Mouse (Mus musculus): ENCODE data around the gene Psma6. TPM values are rescaled to one million over a fixed set of nuclear protein-coding genes. Genes with fewer than 3 reads are reported as not detected.

The Psma6 gene
- polyA plus RNA-seq, 1 experiment from 2014 or later: 417 TPM

DNA sequence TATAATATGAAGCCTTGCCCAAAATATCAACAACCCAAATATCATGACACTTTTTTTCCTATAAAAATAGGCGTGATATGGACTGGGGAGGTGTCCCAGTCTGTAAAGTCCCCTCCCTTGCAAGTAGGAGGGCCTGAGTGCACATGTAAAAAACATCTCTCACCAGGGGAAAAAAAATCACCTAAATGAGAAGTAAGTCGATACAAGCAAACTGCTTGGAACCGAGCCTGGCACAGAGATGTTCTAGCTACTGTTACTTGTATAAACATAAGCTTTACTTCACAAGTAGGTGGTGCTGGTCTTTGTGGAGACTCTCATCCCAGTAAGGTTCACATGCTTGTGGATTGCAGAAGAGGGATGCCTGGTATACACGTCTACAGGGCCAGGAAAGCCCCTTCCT, 76.9 kb downstream of the Psma6 start:
- H3K9me3 ChIP-seq: no peaks in the 10 kb centered on the region
- H3K9ac ChIP-seq: no peak overlapping the region
- H3K27me3 ChIP-seq (replicated peaks): no peaks in the 10 kb centered on the region
- no peaks in the 10 kb centered on the region for H3K36me3 ChIP-seq
- no peak for ATAC-seq (ENCODE audit: low FRiP score, low read depth)
- peaks cover 19% of the 10 kb centered on the region for H3K4me1 ChIP-seq
- 73% methylated on average over 4 of the region's 4 CpGs for WGBS
- no peak overlapping the region for H3K4me2 ChIP-seq (replicated peaks)
- H3K27ac ChIP-seq: no peak overlapping the region
- no peak overlapping the region for H3K4me3 ChIP-seq

DNA sequence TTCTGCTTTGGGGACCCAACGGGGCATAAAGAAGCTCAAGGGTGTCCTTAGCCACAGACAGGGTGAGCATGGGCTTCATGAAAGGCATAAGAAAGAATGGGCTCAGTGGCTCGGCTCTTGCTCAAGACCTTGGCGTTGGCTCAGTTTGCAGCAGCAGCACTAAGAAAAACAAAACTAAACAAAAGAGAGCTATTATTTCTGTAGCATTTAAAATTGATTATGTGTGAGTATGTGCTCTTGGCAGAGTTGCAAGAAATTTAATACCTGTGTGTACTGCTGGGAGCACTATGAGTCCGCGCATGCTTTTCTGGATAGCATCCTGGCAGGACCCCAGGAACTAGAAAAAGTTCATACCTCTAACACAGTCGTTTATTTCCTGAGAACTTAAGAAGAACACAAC, 77.7 kb downstream of the Psma6 start:
- H3K4me2 ChIP-seq (replicated peaks): no peak overlapping the region
- no peak overlapping the region for H3K4me3 ChIP-seq
- 86% methylated on average over 6 of the region's 6 CpGs for WGBS
- no peak overlapping the region for H3K9ac ChIP-seq
- ATAC-seq (ENCODE audit: low FRiP score, low read depth): no peak
- H3K4me1 ChIP-seq: peaks cover 19% of the 10 kb centered on the region
- no peaks in the 10 kb centered on the region for H3K27me3 ChIP-seq (replicated peaks)
- H3K9me3 ChIP-seq: no peaks in the 10 kb centered on the region
- H3K36me3 ChIP-seq: no peaks in the 10 kb centered on the region
- H3K27ac ChIP-seq: no peak overlapping the region

DNA sequence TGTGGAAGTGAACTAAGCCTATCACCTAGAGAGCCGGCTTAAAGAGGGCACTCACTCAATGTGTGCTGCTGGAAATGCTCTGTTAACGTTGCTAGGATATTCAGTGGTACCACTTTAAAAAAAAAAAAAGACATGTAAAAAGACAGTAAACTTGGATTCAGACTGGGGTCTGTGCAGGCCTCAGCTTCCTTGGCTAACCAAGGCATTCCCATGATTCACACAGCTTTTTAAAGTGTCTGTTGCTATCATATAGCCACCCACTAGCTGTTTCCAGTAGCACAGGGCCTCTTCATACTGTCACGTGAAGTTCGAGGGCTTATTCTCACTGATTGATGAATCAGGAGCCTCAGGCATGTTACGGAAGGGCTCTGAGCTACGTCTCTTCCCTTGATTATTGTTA, 78.4 kb downstream of the Psma6 start:
- H3K4me2 ChIP-seq (replicated peaks): no peak overlapping the region
- no peaks in the 10 kb centered on the region for H3K36me3 ChIP-seq
- H3K9ac ChIP-seq: no peak overlapping the region
- no peak overlapping the region for H3K4me3 ChIP-seq
- no peaks in the 10 kb centered on the region for H3K9me3 ChIP-seq
- peaks cover 19% of the 10 kb centered on the region for H3K4me1 ChIP-seq
- WGBS: 79% methylated on average over 6 of the region's 6 CpGs
- no peak for ATAC-seq (ENCODE audit: low FRiP score, low read depth)
- H3K27ac ChIP-seq: no peak overlapping the region
- H3K27me3 ChIP-seq (replicated peaks): no peaks in the 10 kb centered on the region

DNA sequence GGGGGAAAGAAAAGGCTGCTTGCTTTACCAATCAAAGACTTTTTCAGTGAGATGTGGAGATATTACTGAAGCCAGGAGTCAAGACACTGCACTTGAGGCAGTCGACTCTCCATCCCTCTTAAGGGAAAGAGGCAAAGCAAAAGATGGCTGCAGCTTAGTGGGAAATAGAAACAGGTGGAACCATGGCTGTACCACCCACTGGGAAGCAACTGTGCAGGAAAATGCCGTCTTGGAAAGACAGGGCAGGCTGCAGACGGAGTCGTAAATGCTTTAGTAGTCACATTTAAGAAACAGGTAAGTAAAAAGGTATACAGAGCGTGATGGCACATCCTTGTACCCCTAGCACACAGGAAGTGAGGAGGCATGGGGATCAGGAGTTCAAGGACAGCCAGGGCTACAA, 79.1 kb downstream of the Psma6 start:
- 72% methylated on average over 5 of the region's 5 CpGs for WGBS
- no peaks in the 10 kb centered on the region for H3K27me3 ChIP-seq (replicated peaks)
- no peaks in the 10 kb centered on the region for H3K36me3 ChIP-seq
- no peaks in the 10 kb centered on the region for H3K9me3 ChIP-seq
- H3K4me3 ChIP-seq: no peak overlapping the region
- H3K4me2 ChIP-seq (replicated peaks): no peak overlapping the region
- peaks cover 19% of the 10 kb centered on the region for H3K4me1 ChIP-seq
- ATAC-seq (ENCODE audit: low FRiP score, low read depth): no peak
- no peak overlapping the region for H3K9ac ChIP-seq
- no peak overlapping the region for H3K27ac ChIP-seq

DNA sequence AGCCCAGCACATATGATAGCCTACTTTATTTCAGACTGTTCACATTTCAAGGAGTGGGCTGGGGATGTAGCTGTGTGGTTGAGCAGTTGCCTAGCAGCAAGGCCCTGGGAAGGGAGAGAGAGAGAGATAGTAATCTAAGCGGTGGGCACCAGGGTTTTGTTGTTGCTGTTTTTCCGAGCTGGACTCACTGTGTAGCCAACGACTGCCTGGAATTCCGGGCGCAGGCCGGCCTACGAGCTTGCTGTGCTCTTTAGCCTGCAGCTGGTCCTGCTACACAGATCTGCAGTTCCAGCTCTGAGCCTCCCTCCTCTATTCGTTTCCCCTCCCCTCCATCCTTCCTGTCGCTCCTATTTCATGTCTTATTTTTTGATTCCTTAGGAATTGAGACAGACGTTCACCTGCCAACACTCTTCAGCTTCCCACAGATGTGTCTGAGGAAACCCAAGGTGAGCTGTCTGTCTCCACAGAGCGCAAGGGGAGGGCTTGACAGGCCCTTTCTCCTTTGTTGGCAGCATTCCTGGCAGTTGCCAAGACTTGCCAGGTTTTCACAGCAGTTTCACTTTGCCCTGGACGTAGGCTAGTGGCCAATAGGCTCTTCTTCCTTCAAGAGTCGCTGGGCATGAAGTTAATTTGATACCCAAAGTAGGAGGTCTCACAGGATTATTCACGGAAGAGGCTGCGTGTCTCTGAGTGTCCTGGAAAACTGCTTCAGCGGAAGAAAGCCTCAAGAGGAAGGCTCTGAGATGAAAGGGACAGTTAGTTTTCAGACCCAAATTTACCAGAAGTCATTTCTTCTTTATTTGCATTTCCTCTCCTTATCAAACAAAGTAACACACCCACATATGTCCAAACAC, 80.2 kb downstream of the Psma6 start:
- peak; percentile 57 for ATAC-seq (ENCODE audit: low FRiP score, low read depth)
- peak overlapping the region; percentile 3; the same call in 1 of the 2 replicates for H3K4me2 ChIP-seq (replicated peaks)
- no peak overlapping the region for H3K27ac ChIP-seq
- no peaks in the 10 kb centered on the region for H3K9me3 ChIP-seq
- H3K36me3 ChIP-seq: no peaks in the 10 kb centered on the region
- WGBS: 35% methylated on average over 16 of the region's 16 CpGs
- no peak overlapping the region for H3K4me3 ChIP-seq
- 0 out of 2 replicates have a peak overlapping the region, but pooled peaks have one; percentile 4 for H3K9ac ChIP-seq
- H3K27me3 ChIP-seq (replicated peaks): no peaks in the 10 kb centered on the region
- H3K4me1 ChIP-seq: peaks cover 19% of the 10 kb centered on the region

DNA sequence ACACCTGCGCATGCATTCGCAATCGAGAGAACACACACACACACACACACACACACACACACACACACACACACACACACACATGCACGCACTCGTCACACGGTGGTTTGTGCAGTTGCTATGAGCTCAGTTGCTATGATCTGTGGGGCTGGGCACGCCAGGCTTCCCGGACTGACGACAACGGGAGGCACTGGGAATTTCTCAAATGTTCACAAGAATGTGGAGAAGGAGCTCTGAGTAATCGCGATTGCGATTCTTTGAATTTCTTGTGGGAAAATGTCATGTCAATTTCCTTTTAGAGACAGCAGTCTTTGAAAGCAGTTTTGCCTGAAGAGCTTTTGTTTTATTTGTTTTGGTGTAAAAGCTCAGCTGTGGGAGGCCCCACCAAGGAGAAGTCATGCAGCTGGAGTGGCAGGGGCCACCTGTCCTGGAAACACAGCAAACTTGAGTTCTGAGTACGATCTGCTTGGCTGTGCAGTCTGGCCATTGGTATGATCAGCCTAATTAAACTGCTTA, 80.9 kb downstream of the Psma6 start:
- no peaks in the 10 kb centered on the region for H3K36me3 ChIP-seq
- 75% methylated on average over 14 of the region's 14 CpGs for WGBS
- no peaks in the 10 kb centered on the region for H3K9me3 ChIP-seq
- no peak overlapping the region for H3K4me2 ChIP-seq (replicated peaks)
- no peak overlapping the region for H3K4me3 ChIP-seq
- no peaks in the 10 kb centered on the region for H3K27me3 ChIP-seq (replicated peaks)
- no peak overlapping the region for H3K27ac ChIP-seq
- H3K9ac ChIP-seq: no peak overlapping the region
- no peak for ATAC-seq (ENCODE audit: low FRiP score, low read depth)
- peaks cover 19% of the 10 kb centered on the region for H3K4me1 ChIP-seq

DNA sequence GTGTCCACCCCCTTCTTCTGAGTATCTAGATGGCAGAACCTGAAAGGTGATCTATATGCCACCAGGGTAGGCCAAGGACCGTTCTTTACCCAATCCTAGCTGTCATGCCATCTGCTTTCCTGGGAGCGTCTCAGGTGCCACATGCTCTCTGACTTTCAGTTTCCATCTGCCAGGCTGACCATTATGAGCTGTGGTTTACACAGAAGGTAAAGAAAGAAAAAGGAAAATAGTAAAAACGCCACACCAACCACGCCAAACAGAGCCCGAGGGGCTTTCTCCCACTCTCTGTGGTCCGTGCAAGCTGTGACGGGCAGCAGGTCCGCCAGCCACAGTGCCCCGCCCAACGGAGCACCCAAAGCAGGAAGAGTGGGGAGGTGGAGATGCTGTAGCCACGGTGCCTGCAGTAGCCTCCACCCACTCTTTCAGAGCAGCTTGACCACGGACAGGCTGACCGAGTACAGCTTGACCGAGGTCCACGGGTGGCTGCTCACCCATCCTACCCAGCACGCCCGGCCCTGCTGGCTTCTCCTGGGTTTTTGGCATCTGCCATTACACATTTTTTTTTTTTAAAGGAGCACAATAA, 81.5 kb downstream of the Psma6 start:
- no peaks in the 10 kb centered on the region for H3K36me3 ChIP-seq
- no peaks in the 10 kb centered on the region for H3K9me3 ChIP-seq
- no peak overlapping the region for H3K27ac ChIP-seq
- no peak overlapping the region for H3K4me3 ChIP-seq
- peaks cover 19% of the 10 kb centered on the region for H3K4me1 ChIP-seq
- no peaks in the 10 kb centered on the region for H3K27me3 ChIP-seq (replicated peaks)
- no peak overlapping the region for H3K4me2 ChIP-seq (replicated peaks)
- ATAC-seq (ENCODE audit: low FRiP score, low read depth): no peak
- WGBS: 86% methylated on average over 17 of the region's 17 CpGs
- no peak overlapping the region for H3K9ac ChIP-seq

DNA sequence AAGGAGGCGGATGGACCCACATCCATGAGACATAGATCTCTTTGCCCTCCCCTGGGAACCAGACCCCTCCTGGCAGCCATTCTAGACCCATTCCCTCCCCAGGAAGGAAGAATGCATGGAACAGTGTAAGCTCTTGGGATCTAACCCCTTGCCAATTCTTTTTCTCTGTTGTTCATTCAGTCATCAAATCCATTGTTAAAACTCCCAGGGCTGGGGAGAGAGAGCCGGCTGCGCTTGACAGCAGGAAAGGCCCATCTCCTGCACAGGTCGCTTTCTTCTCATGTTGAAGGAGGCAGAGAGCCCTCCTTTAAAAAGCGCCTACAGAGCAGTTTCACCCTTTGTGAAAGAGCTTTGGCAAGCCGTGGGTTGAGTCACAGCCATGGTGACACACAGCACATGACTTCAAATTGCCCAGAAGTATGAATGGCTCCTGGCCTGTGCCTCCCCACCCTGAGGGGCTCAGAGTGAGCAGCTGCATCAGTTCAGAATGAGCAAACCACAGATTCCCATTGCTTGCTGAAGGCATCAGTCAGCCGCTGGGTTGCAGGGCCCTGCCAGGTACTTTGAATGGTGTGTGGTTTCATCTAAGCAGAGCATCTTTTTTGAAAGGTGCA, 82.2 kb downstream of the Psma6 start:
- 62% methylated on average over 7 of the region's 7 CpGs for WGBS
- no peak overlapping the region for H3K9ac ChIP-seq
- no peak for ATAC-seq (ENCODE audit: low FRiP score, low read depth)
- H3K4me1 ChIP-seq: peaks cover 19% of the 10 kb centered on the region
- no peak overlapping the region for H3K27ac ChIP-seq
- H3K27me3 ChIP-seq (replicated peaks): no peaks in the 10 kb centered on the region
- H3K4me2 ChIP-seq (replicated peaks): no peak overlapping the region
- H3K4me3 ChIP-seq: no peak overlapping the region
- H3K36me3 ChIP-seq: no peaks in the 10 kb centered on the region
- H3K9me3 ChIP-seq: no peaks in the 10 kb centered on the region

DNA sequence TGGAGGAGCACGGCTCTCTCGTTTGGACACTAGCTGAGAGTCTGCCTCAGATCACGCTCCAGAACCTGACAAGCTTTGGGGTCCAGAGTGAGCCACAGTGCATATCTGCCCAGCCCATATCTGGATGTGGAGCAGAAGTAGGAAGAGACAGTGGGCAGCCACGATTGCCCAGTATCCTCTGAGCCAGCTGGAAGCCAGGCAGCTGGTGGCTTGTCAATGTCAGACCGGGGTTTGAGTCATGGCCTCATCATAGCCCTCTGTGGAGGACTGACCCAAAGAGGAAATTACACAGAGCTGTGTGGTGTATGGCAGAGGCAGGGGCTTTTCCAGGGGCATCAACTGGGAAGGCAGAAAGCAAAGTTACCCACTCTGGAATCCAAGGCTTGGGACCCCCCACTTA, 82.8 kb downstream of the Psma6 start:
- H3K27ac ChIP-seq: no peak overlapping the region
- H3K4me3 ChIP-seq: no peak overlapping the region
- H3K27me3 ChIP-seq (replicated peaks): no peaks in the 10 kb centered on the region
- no peaks in the 10 kb centered on the region for H3K9me3 ChIP-seq
- peaks cover 19% of the 10 kb centered on the region for H3K4me1 ChIP-seq
- WGBS: 77% methylated on average over 5 of the region's 5 CpGs
- no peak for ATAC-seq (ENCODE audit: low FRiP score, low read depth)
- H3K9ac ChIP-seq: no peak overlapping the region
- H3K36me3 ChIP-seq: no peaks in the 10 kb centered on the region
- no peak overlapping the region for H3K4me2 ChIP-seq (replicated peaks)

DNA sequence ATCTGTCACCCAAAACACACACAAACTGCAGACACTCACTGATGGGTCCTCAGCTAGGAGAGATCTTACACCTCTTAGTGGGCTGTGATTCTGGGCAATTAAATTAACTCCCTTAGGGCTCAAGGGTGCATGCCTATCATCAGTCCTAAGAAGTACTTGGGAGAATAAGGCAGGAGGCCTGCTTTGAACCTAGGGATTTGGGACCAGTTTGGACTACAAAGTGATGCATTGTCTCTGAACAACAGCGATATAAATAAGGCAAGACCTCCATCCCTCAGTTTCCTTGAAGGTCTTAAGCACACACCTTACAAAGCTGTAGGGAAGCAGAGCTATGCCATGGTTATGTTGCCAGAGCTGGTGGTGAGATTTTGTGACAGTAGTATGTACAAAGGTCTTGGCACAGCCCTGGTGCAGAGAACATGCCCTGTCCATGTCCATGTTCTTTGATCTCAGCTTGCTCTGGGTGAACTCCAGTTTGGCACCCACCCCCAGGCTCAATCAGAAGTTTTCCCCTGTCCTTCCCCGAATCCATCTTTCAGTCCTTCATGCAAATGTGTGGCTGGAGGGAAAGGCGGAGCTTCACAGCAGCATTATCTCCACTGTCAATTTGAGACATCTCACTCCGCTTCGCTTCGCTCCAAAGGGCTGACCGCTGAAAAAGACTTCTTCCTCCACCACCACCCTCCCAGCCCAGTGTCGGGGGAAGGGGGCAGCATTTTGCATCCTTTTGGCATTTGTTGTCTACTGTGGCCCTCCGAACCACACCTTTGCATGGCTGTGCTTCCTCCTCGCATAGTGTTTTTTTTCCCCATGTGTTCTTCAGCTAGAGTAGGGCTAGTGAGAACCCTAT, 83.5 kb downstream of the Psma6 start:
- Histone ChIP-seq H3K9ac (no peak overlapping the region), H3K36me3 (no peaks in the 10 kb centered on the region), H3K27me3 (replicated peaks) (no peaks in the 10 kb centered on the region), H3K4me3 (no peak overlapping the region), H3K4me1 (peaks cover 19% of the 10 kb centered on the region), H3K4me2 (replicated peaks) (no peak overlapping the region), H3K27ac (no peak overlapping the region), H3K9me3 (no peaks in the 10 kb centered on the region)
- no peak for ATAC-seq (ENCODE audit: low FRiP score, low read depth)
- 58% methylated on average over 10 of the region's 10 CpGs for WGBS

All from neural tube, embryonic 12.5 days (tissue).